ENCODE assay signal across 12 mouse cellular contexts in the genomic region with DNA sequence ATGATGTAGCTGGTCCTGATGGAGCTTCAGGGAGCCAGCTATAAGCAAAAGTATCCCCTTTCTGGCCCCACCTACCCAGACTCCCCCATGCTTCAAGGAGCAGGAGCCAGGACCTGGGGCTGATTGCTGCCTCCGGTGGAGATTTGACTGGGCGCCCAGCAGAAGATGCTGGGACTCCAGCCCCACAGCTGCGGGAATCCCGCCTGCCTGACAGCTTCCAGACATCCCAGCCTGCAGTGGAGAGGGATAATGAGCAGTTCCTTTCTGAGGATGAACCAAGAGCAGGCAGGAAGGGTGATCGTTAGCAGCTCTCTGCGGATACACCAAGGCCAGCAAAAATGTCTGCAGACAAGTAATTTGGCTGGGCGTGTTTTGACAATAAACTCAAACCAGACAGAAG.
DNase-seq lines count a peak whose midpoint lies in the region; ATAC-seq and TF ChIP-seq lines count a peak whose summit lies in the region.
"Had no signal": no experiment of that assay in that cellular context is flagged by ENCODE, and none has a peak within 500 bp of the region (broad histone marks: within the 10 kb centered on the region; RNA-seq: fewer than 3 reads in every experiment).

No protein-coding gene starts in this region.

- H3K9me3 ChIP-seq in stomach, embryonic 16.5 days (replicated peaks; ENCODE audit: control insufficient read depth, low read length) = no peaks in the 10 kb centered on the region
- H3K9me3 ChIP-seq in hindbrain, embryonic 10.5 days = no peaks in the 10 kb centered on the region
- H3K9me3 ChIP-seq: hindbrain, embryonic 12.5 days had no signal

- WGBS in stomach, embryonic 16.5 days = 29% methylated on average over 7 of the region's 7 CpGs
- 42% methylated on average over 7 of the region's 7 CpGs for WGBS in hindbrain, embryonic 10.5 days

- H3K36me3 ChIP-seq in stomach, embryonic 16.5 days (ENCODE audit: control insufficient read depth, insufficient read depth, low read length) = no peaks in the 10 kb centered on the region
- H3K36me3 ChIP-seq in hindbrain, embryonic 10.5 days = no peaks in the 10 kb centered on the region
- H3K36me3 ChIP-seq: hindbrain, embryonic 12.5 days had no signal

- no peak overlapping the region for H3K4me3 ChIP-seq in gastrocnemius, adult 2 months
- H3K4me3 ChIP-seq in stomach, embryonic 16.5 days (replicated peaks; ENCODE audit: low read length) = no peak overlapping the region
- H3K4me3 ChIP-seq in hindbrain, embryonic 10.5 days = no peak overlapping the region
- H3K4me3 ChIP-seq: hindbrain, embryonic 12.5 days had no signal

- no peak overlapping the region for H3K4me2 ChIP-seq in stomach, embryonic 16.5 days (ENCODE audit: low read depth, low read length)
- H3K4me2 ChIP-seq: hindbrain, embryonic 12.5 days had no signal

- DNase-seq in gastrocnemius, adult 2 months = peak; percentile 32
- DNase-seq in gastrocnemius, adult 8-10 months (ENCODE audit: low spot score in 2 of 2) = no peak
- DNase-seq in right cerebral cortex, postnatal 10 days (ENCODE audit: low spot score in 2 of 2) = peak; percentile 36
- DNase-seq in right cerebral cortex, postnatal 36 days (ENCODE audit: low spot score in 2 of 2) = no peak
- peak; percentile 49 for DNase-seq in forelimb bud, embryonic 11.5 days (ENCODE audit: low read depth, low spot score)
- DNase-seq in hindbrain, embryonic 10.5 days (ENCODE audit: low spot score) = no peak
- DNase-seq in kidney, adult 9 months = no peak
- DNase-seq: cerebellum, postnatal 25 days had no signal

- no peaks in the 10 kb centered on the region for H3K27me3 ChIP-seq in stomach, embryonic 16.5 days (ENCODE audit: control insufficient read depth, insufficient read depth, low read length)
- H3K27me3 ChIP-seq in hindbrain, embryonic 10.5 days (ENCODE audit: insufficient read depth, poor library complexity, severe bottlenecking) = no peaks in the 10 kb centered on the region
- H3K27me3 ChIP-seq: hindbrain, embryonic 12.5 days had no signal

- no peak overlapping the region for H3K9ac ChIP-seq in stomach, embryonic 16.5 days (ENCODE audit: low read length)
- H3K9ac ChIP-seq: hindbrain, embryonic 12.5 days had no signal

- peaks cover 5% of the 10 kb centered on the region; the same call in 1 of the 2 replicates for H3K4me1 ChIP-seq in stomach, embryonic 16.5 days (ENCODE audit: control insufficient read depth, insufficient read depth, low read length)
- H3K4me1 ChIP-seq in hindbrain, embryonic 10.5 days (replicated peaks) = peaks cover 6% of the 10 kb centered on the region; the same call in 1 of the 2 replicates

- no peak for TF ChIP-seq CTCF in gastrocnemius, adult 2 months (IDR thresholded peaks at IDR 0.05)

- intact Hi-C loops in gastrocnemius, adult 2 months (cut with DNase I) = no loop called here

- peak; percentile 47; the same call in 1 of the 2 replicates for ATAC-seq in stomach, embryonic 16.5 days (ENCODE audit: insufficient read depth, low FRiP score)

- H3K27ac ChIP-seq in gastrocnemius, adult 2 months = no peak overlapping the region
- H3K27ac ChIP-seq in stomach, embryonic 16.5 days (ENCODE audit: low read length) = 0 out of 2 replicates have a peak overlapping the region, but pooled peaks have one; percentile 4
- no peak overlapping the region for H3K27ac ChIP-seq in hindbrain, embryonic 10.5 days
- H3K27ac ChIP-seq: hindbrain, embryonic 12.5 days; kidney, postnatal 0 days; macrophage had no signal

Comparison
In these comparisons a context has a peak if more than half of its experiments do, and no peak if none do; other contexts are left out.
1. DNase-seq: peak in gastrocnemius, adult 2 months (single experiment), right cerebral cortex, postnatal 10 days (2 of 2) and forelimb bud, embryonic 11.5 days (single experiment); none in gastrocnemius, adult 8-10 months (0 of 2), right cerebral cortex, postnatal 36 days (0 of 2), hindbrain, embryonic 10.5 days (single experiment) and kidney, adult 9 months (single experiment).